Mouse (Mus musculus) heart, adult 8-10 months (tissue): Measurements from ENCODE around the gene Def8. TPM values are rescaled to one million over a fixed set of nuclear protein-coding genes. Genes with fewer than 3 reads are reported as not detected.
"Not testable (repeated sequence)": the region's sequence is repeated elsewhere in the genome, so short reads cannot be mapped to it uniquely, and the experiment has no call there.

Experiments used
- DNase-seq: peaks from one replicate; pipeline ENCODE4 v3.0.0; 2022; ENCODE audit warnings: low spot score
- total RNA-seq, 4 experiments: library from RNA; stranded (reverse); gene quantifications; 2 replicates each; pipeline ENCODE4 v1.2.4; 2022

The Def8 gene
- total RNA-seq, 4 experiments from 2014 or later = 64.0 to 74.9 (median 68.1) TPM

DNA sequence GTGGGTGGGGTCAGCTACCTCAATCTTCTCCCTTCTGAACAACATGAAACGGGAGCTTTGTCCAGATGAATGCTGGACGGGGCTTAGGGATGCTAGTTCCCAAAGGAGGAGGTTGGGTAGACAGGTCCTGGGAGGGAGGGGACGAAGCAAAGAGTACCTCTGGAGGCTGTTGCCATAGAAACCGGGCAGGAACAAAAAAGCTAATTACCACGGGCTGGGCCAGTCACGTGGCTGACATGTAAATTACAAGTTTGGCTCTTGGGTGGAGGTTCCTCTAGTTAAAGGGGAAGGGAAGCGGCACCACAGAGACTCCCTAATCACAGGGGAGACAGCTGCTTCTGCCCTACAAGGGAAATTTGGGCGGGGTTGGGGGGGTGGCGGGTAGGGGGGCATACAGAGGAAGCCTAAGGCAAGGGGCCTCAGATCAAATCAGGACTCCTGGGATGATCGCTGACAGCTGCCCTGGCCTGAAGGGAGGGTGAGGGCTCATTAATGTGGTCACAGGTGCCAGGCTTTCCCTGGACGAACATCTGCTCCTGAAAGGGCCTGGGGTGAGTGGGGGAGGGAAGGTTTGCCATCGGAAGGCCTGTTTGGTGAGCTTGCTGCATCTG, 10.7 kb upstream of the Def8 start:
- no peak for DNase-seq

DNA sequence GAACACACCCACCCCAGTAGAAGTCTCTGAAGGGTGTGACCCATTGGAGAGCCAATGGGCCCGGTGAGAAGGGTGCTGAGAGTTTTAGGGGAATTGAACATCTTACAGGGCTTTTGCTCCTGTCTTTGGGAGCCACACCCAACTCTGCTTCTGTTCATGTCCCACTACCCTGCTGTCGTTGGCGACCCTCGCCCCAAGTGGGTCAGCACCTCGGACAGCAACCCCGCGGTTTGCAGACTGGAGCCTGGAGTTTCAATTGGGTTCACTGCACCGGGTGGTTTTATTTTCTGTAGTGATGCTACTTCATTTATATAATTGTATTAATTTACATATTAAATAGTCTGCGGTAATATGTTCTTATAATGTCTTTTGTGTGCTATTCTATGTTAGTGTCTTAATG, 9.1 kb upstream of the Def8 start:
- DNase-seq = no peak

DNA sequence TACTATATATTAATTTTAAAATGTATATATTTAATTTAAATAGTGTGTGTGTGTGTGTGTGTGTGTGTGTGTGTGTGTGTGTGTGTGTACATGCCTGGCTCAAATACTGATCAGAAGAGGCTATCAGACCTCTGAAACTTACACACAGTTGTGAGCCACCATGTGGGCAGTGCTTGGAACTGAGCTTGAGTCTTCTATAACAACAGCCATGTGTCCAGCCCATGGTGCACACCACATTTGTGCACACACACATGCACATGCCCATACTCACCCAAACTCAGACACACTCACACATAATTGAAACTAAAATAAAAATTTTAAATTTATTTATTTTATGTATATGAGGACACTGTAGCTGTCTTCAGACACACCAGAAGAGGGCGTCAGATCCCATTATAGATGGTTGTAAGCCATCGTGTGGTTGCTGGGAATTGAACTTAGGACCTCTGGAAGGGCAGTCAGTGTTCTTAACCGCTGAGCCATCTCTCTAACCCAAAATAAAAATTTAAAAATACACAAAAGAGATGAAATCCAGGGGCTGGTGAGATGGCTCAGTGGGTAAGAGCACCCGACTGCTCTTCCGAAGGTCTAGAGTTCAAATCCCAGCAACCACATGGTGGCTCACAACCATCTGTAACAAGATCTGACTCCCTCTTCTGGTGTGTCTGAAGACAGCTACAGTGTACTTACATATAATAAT, 8.2 kb upstream of the Def8 start:
- not testable (repeated sequence) for DNase-seq

DNA sequence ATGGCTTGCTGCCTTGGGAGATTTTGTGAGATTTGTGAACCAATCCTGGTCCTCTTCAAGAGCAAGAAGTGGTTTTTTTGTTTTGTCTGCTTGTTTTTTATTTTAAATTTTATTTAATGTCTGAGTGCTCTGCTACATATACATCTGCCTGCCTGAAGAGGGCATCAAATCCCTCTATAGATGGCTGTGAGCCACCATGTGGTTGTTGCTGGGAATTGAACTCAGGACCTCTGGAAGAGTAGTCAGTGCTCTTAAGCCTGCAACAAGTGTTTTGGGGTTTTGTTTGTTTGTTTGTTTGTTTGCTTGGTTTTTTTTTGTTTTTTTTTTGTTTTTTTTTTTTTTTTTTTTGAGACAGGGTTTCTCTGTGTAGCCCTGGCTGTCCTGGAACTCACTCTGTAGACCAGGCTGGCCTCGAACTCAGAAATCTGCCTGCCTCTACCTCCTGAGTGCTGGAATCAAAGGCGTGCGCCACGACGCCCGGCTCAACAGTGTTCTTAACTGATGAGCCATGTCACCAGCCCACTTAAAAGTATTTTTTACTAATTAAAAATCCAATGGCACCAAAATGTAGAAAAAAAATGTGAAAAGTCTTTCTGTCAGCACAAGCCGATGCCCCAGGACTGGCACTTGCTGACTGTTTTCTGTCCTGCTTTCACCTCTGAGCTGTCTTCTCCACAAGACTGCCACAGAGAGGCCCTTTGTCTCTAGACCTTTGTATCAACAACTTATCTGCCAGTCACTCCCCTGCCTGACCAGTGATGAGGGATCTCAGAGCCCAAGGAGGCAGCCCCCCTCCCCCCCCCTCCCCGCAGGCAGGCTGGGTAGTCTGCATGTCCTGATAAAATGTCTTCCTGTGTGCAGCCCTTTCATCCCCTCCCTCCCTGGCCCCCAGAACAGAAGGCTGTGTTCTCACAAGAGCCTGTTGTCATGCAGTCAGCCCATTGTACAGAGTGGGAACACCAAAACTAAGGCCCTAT, 7.1 kb upstream of the Def8 start:
- no peak for DNase-seq

DNA sequence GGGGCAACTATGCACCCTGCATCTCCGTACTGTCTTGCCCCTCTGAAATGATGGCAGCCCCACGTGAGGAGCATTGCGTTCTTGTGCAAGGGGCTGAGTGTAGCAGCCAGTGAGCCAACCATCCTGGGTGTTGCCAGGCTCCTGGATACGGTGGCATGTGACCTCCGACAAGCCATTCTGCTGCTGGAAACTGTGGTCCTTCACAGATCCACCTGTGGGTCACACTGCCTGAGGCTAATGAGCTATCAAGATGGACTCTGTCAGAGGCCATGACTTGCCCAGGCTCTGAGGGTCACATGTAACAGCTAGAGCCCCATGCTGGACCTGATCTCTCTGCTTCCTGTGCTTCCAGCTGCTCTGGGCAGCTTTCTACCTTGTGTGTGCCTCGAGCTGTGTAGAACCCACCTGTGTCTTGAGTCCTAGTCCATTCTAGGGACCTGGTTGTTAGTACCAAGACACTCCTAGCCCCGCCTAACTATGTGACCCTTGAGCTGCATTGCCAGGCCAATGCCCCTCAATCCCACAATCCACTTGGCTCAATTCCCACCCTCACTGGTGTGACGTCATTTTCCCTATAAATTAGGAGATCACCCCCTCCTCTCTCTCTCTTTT, 6.3 kb upstream of the Def8 start:
- no peak for DNase-seq

DNA sequence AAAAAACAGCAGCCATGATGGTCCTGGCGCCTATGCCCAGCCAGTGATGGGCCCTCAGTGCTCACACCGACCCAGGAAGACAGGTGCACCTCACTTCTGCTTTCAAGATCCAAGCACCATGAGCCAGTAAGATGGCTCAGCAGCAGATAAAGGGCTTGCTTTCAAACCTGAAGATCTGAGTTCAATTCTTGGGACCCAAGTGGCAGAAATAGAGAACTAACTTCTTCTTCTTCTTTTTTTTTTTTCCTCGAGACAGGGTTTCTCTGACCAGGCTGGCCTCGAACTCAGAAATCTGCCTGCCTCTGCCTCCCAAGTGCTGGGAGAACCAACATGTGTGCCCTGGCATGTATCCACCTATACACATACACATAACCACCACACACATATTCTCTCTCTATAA, 3.6 kb upstream of the Def8 start:
- DNase-seq = no peak

DNA sequence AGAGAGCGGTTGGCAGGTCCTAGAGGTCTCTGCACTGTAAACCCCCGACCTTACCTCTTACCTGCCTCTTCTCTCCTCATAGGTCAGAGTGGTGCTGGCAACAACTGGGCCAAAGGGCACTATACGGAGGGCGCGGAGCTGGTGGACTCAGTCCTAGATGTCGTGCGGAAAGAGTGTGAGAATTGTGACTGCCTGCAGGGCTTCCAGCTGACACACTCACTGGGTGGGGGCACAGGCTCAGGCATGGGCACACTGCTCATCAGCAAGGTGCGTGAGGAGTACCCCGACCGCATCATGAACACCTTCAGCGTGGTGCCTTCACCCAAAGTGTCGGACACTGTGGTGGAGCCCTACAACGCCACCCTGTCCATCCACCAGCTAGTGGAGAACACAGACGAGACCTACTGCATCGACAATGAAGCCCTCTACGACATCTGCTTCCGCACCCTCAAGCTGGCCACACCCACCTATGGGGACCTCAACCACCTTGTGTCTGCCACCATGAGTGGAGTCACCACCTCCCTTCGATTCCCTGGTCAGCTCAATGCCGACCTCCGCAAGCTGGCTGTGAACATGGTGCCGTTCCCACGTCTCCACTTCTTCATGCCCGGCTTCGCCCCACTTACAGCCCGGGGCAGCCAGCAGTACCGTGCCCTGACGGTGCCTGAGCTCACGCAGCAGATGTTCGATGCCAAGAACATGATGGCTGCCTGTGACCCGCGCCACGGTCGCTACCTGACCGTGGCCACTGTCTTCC, 2.6 kb upstream of the Def8 start:
- DNase-seq = no peak

DNA sequence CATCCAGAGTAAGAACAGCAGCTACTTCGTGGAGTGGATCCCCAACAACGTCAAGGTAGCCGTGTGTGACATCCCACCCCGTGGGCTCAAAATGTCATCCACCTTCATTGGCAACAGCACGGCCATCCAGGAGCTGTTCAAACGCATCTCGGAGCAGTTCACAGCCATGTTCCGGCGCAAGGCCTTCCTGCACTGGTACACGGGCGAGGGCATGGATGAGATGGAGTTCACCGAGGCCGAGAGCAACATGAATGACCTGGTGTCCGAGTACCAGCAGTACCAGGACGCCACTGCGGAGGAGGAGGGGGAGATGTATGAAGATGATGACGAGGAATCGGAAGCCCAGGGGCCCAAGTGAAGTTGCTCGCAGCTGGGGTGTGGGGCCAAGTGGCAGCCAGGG, 2.0 kb upstream of the Def8 start:
- DNase-seq = no peak

DNA sequence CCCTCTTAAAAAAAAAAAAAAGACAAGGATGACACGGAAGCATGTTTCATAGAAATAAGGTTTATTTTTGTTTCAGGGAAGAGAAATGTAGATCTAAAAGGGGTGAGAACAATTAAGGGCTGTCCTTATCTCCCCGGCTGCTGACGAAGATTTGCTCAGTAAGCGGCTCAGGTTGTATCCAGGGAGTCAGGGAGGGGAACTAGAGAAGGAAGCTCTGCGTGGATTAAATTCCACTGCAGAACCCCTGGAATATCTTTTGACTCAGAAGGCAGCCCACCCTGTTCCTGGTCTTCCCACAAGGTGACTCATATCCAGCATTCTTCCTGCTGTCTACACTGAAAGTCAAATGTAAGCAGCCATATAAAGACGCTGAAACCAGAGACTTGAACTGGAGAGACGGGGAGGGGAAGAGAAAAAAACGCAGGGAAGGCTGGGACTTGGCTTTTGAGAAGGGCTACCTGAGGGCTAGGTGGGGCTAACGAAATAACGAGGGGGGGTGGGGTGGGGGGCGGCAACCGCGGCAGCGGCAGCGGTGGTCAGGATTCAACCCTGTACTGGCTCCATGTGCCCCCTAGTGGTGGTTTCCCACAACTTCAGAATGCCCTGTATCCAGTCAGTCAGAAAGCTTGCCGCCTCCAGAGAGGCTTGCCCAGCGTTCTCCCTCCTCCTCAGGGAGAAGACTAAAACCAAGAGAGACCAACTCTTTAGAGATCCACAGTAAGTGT, 1.1 kb upstream of the Def8 start:
- peak; percentile 64 for DNase-seq

DNA sequence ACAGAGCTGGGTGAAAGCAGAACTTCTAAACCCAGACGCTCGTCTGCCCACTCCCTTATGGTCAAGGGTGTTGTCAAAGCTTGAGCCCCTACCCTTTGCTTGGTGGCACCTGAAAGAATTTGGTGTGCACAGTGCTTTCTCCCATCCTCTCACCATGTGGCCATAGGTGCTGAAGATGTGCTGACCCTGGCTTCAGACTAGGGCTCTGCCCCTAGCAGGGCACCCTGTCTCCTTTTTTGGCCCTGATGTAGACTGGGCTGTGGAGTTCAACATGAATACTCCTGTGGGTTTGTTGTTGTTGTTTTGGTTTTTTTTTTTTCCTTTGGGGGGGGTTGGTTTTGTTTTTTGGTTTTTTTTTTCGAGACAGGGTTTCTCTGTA, 557 bp upstream of the Def8 start:
- DNase-seq = no peak

DNA sequence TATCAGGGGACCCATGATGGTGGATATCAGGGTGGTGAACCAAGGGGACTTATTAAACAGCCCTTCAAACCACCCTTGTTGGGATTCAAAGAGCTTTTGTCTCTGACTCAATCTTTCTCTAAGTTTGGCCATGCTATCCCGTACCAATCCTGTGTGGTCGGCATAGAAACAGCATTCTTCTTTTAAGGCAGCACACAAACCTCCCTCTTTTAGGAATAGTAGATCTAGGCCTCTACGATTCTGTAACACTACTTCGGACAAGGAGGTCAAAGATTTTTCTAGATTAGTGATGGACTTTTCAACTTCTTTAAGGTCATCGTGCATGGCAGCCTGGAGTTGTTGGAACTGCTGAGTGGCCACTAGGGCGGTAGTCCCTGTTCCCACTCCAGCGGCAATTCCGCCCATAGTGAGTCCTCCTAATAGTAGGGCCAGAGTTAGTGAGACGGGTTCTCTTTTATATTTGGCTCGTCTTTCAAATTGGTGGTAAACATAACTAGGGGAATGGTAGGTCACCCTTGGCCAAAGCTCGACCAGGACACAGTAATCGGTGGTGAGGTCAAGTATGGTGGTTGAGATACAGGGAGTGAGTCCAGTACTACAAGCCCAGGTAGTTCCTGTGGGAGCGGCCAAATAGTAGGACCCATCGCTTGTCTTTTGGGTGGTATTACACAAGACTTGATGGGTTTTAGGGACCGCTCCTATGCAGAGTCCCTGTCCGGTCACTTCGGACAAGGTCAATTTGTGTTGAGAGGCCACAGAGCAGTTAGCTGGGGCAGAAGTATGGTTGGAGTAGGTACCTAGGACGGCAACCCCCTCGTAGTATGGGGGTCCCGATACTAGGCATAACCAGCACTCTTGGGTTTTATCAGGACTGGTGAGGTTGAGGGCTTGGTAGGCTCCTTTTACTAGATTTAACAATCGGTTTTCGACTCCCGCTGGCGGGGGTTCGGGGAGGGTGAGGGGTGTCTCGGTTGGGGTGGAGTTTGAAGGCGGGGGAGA, 3.5 kb downstream of the Def8 start:
- no peak for DNase-seq

DNA sequence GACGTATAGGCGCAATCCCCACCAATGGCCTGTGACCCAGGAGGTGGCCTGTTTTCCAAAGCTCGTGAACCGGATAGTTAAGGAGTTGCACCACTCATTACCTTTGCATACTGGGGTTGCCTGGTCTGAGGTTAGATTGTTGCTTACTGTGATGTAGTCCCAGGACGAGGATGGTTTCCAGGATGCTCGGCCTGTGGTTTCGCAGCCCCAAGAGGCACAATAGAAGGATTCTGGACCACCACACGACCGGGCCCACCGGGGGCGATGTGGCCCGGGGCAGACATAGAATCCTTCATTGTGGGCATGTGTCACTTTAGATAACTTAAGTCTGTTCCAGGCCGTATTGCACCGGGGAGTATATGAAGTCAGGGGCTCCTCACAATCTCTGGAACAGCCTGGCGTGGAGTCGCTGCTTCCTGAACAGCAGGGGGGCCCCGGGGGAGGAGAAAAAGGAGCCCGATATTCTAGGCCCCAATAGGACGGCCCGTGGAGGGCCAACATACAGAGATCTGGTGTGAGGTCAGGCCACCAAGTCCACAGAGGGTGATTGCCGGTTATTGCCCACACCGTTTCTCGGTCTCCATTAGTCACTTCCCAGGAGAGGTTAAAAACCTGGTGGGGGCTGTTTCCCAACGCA, 4.4 kb downstream of the Def8 start:
- no peak for DNase-seq

DNA sequence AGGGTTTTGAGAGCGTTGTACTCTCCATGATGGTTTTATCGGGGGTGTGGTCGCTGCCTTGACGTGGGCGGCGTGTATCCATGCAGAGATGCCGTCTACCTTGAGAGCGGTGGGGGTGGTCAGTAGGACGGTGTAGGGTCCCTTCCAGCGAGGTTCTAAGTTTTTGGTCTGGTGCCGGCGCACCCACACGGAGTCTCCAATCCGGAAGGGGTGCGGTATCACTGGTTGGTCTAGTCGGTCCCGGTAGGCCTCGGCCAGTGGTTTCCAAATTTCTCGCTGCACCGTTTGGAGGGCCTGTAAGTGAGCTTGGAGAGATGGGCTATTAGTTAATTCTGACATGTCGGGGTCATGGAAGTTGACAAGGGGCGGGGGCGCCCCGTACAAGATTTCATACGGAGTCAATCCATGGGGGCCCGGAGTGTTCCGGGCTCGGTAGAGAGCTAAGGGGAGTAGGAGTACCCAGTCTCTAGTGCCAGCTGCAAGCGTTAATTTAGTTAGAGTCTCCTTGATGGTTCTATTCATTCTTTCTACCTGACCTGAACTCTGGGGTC, 5.1 kb downstream of the Def8 start:
- DNase-seq = no peak

DNA sequence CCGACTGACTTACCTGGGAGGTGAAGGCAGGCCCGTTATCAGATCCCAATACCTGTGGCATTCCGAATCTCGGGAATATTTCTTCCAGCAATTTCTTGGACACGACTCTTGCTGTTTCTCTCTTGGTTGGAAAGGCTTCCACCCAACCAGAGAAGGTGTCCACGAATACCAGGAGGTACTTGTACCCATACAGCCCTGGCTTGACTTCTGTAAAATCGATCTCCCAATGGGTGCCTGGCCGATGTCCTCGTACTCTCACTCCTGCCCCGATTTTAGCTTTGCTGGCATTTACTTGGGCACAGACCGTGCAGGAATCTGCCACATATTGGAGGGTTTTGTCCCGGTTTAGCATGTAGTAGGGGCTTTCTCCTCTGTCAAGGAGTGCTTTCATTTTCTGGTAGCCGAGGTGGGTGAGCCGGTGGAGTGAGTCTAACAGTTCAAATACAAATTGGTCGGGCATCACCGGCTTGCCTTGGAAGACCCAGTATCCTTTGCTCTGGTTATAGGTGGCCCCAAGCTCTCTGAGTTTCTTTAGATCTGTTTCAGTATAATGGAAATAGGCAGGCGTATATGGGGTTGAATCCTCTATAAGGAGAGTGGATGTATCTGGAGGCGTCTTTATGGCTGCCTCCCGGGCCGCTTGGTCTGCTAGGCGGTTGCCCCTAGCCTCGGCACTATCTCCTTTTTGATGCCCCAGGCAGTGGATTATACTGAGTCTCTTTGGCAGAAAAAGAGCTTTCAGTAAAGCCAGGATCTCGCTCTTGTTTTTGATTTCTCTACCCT, 5.8 kb downstream of the Def8 start:
- no peak for DNase-seq

DNA sequence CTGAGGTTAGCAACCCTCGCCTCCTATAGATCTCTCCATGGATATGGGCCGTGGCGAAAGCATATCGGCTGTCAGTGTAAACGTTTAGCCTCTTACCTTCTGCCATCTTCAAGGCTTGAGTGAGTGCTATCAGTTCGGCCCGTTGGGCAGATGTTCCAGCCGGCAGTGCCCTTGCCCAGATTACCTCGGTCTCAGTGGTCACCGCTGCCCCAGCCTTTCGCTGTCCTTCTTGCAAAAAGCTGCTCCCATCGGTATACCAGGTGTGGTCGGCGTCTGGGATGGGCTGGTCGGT, 6.3 kb downstream of the Def8 start:
- DNase-seq = not testable (repeated sequence)

DNA sequence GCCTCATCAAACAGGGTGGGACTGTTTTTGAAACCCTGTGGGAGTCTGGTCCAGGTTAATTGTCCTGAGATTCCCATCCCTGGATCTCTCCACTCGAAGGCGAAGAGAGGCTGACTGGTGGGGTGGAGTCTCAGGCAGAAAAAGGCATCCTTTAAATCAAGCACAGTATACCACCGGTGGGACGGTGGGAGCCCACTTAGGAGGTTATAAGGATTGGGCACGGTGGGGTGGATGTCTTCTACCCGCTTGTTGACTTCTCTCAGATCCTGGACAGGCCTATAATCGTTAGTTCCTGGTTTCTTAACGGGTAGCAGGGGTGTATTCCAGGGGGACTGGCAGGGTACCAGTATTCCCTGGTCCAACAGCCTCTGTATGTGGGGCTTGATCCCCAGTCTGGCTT, 7.6 kb downstream of the Def8 start:
- DNase-seq = not testable (repeated sequence)

DNA sequence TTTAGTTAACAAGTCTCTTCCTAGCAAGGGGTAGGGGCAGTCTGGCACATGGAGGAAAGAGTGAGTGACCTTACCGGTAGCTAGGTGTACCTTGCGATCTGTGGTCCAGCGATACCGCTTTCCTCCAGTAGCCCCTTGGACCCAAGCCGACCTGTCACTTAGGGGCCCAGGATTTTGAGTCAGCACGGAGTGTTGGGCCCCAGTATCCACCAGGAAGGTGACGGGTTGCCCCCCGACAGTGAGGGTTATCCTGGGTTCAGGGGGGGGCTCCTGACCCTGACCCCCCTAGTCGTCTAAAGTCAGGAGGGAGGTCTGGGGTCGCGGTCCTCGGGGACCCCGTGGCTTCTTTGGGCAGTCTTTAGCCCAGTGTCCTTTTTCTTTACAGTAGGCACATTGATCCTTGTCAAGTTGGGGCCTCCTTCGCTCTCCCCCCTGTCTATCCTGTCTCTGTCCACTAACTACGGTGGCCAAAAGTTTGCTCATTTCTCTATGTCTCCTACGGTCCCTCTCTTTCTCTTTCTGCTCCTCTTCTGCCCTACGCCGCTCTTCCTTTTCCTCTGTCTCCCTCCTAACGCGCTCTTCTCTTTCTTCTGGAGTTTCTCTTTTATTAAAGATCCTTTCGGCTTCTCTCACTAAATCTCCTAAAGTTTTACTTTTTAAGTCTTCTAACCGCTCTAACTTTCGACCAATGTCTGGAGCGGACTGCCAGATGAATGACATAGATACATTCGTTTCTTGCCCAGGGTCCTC, 8.5 kb downstream of the Def8 start:
- DNase-seq = no peak
